Mouse (Mus musculus) midbrain, embryonic 11.5 days (tissue): ENCODE results near the gene Rabggta. TPM values are rescaled to one million over a fixed set of nuclear protein-coding genes. Genes with fewer than 3 reads are reported as not detected.

Experiments
- ATAC-seq: fragments of 200-750 bp; cut with Nextera tagmentation; 2 replicates; pipeline ENCODE4 v1.8.0; 2017; ENCODE audit warnings: moderate TSS enrichment, moderate library complexity; ENCODE audit not compliant: low FRiP score
- DNase-seq: peaks from one replicate; pipeline ENCODE4 v3.0.0; 2015; ENCODE audit warnings: low spot score; ENCODE audit errors: missing footprints
- H3K27ac ChIP-seq: fragments of 300-500 bp; sonication (generic); 2 replicates; pipeline ENCODE4 v1.5.1; 2014; ENCODE audit warnings: low read depth, low read length
- H3K27me3 ChIP-seq: fragments of 300-500 bp; sonication (generic); 2 replicates; pipeline ENCODE4 v1.6.1; 2014; ENCODE audit warnings: mild to moderate bottlenecking, low read length, moderate library complexity, mixed read lengths; ENCODE audit not compliant: control insufficient read depth, insufficient read depth
- H3K36me3 ChIP-seq: fragments of 300-500 bp; sonication (generic); 2 replicates; pipeline ENCODE4 v1.6.1; 2014; ENCODE audit warnings: mild to moderate bottlenecking, low read length, moderate library complexity, mixed read lengths; ENCODE audit not compliant: control insufficient read depth, insufficient read depth
- H3K4me1 ChIP-seq: fragments of 300-500 bp; sonication (generic); 2 replicates; pipeline ENCODE4 v1.6.1; 2014; ENCODE audit warnings: low read length; ENCODE audit not compliant: control insufficient read depth, insufficient read depth
- H3K4me2 ChIP-seq: fragments of 300-500 bp; sonication (generic); 2 replicates; pipeline ENCODE4 v1.6.1; 2014; ENCODE audit warnings: mild to moderate bottlenecking, moderate library complexity
- H3K4me3 ChIP-seq: fragments of 300-500 bp; sonication (generic); 2 replicates; pipeline ENCODE4 v1.5.1; 2014; ENCODE audit warnings: low read depth, low read length
- H3K9ac ChIP-seq: fragments of 300-500 bp; sonication (generic); 2 replicates; pipeline ENCODE4 v1.6.1; 2014; ENCODE audit warnings: low read length
- H3K9me3 ChIP-seq: fragments of 300-500 bp; sonication (generic); 2 replicates; pipeline ENCODE4 v1.6.1; 2016; ENCODE audit warnings: low read length; ENCODE audit not compliant: control insufficient read depth
- WGBS: fragments of 180-500 bp; shearing (Covaris S2); extraction: QIAGEN DNeasy Blood & Tissue Kit; methylation state at CpG from one replicate; pipeline ENCODE4 v1.1.7; 2014; 5-methylcytosine and 5-hydroxymethylcytosine counted together
- polyA plus RNA-seq: library from polyadenylated mRNA; unstranded; fragments of >200 nt; fragmentation: Nextera tagmentation; extraction: Ambion mirVana; gene quantifications from 2 replicates; pipeline ENCODE4 v1.2.1, GENCODE M21; 2014

Rabggta gene
- polyA plus RNA-seq, 1 experiment from 2014 or later = 22.0 TPM

DNA sequence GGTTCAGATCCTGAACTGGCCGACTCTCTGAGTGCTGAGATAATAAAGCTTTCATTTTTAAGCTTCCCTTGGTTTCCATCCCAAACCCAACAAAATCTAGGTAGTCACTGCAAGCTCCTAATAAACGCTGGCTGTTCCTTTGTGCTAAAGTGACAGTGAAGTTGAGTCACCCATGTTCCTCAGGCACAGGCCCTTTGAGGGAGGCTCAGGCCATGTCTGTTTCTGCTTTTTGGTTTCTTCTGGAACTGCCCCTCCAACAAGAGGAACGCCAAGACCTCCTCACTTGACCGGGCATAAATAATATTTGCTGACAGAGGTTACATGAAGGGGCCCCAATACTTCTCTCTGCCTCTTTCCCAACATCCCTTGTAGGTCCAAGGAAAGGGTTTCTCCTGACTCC, 13.7 kb upstream of the Rabggta start:
- Histone ChIP-seq H3K9ac (no peak overlapping the region), H3K36me3 (no peaks in the 10 kb centered on the region), H3K4me2 (no peak overlapping the region), H3K4me3 (no peak overlapping the region), H3K27ac (no peak overlapping the region), H3K27me3 (no peaks in the 10 kb centered on the region), H3K9me3 (no peaks in the 10 kb centered on the region), H3K4me1 (no peaks in the 10 kb centered on the region)
- DNase-seq (no peak), ATAC-seq (no peak)
- WGBS = 78% methylated on average over 4 of the region's 4 CpGs

DNA sequence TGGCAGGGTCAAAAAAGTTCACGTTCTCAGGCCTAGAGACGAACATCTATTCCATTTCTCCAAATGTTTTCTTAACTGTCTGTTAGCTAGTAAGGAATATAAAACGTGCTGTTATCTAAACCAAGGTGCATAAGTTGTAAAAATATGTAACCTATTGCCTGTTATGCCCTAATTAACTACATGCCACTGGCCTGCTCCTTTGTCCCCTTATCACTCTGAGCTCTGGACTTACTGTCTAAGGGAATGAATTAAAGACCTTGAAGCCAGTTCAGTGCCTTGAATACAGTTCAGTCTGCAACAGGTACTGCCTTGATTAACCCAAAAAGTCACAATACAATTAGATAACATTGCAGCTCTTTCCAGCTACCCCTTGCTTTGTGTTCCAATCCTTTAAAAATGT, 13.3 kb upstream of the Rabggta start:
- Histone ChIP-seq H3K4me2 (no peak overlapping the region), H3K27ac (no peak overlapping the region), H3K27me3 (no peaks in the 10 kb centered on the region), H3K4me3 (no peak overlapping the region), H3K9ac (no peak overlapping the region), H3K9me3 (no peaks in the 10 kb centered on the region), H3K4me1 (no peaks in the 10 kb centered on the region), H3K36me3 (no peaks in the 10 kb centered on the region)
- no peak for DNase-seq
- ATAC-seq = no peak
- WGBS = 73% methylated on average over 3 of the region's 3 CpGs

- H3K27me3 ChIP-seq = no peaks in the 10 kb centered on the region
- no peaks in the 10 kb centered on the region for H3K9me3 ChIP-seq
- no peak overlapping the region for H3K9ac ChIP-seq
- no peak overlapping the region for H3K4me2 ChIP-seq
- DNase-seq = no peak
- no peak overlapping the region for H3K27ac ChIP-seq
- no peak for ATAC-seq
- WGBS = 80% methylated on average over 7 of the region's 7 CpGs
- no peaks in the 10 kb centered on the region for H3K36me3 ChIP-seq
- no peak overlapping the region for H3K4me3 ChIP-seq
- no peaks in the 10 kb centered on the region for H3K4me1 ChIP-seq
Observed at GRCm38 (mm10) chr14:55734869-55735268, 12.8 kb upstream of the Rabggta start.

- Histone ChIP-seq H3K4me1 (no peaks in the 10 kb centered on the region), H3K27ac (no peak overlapping the region), H3K9ac (no peak overlapping the region), H3K4me3 (no peak overlapping the region), H3K27me3 (no peaks in the 10 kb centered on the region), H3K9me3 (no peaks in the 10 kb centered on the region), H3K4me2 (no peak overlapping the region), H3K36me3 (no peaks in the 10 kb centered on the region)
- ATAC-seq = no peak
- no peak for DNase-seq
- WGBS = 84% methylated on average over 10 of the region's 10 CpGs
Observed at GRCm38 (mm10) chr14:55733889-55734288, 11.8 kb upstream of the Rabggta start.

DNA sequence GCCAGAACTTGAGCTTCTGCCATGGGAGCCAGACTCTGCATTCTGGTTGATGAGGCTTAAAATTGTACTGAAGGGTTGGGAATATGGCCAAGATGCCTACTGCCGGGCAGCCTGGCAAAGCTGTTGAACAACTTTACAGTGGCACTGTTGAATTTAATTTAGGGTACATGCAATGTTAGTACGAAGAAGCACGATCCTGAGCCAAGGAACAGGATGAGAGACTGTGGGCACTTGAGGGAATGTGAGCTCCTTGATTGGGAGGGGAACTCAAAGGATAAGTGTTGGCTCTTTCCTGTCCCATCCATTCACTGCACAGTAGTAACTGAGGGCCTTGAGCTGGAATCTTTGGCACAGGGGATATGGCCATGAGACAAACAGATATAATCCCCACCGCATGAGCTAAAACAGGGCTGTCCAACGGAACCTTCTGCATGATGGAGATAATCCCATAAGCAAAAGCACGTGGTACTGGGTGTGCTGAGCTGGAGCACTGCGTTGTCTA, 8.5 kb upstream of the Rabggta start:
- H3K4me1 ChIP-seq = no peaks in the 10 kb centered on the region
- WGBS = 90% methylated on average over 7 of the region's 7 CpGs
- no peak overlapping the region for H3K4me3 ChIP-seq
- no peak overlapping the region for H3K27ac ChIP-seq
- no peaks in the 10 kb centered on the region for H3K27me3 ChIP-seq
- DNase-seq = no peak
- no peak overlapping the region for H3K4me2 ChIP-seq
- H3K36me3 ChIP-seq = no peaks in the 10 kb centered on the region
- no peaks in the 10 kb centered on the region for H3K9me3 ChIP-seq
- ATAC-seq = no peak
- no peak overlapping the region for H3K9ac ChIP-seq

DNA sequence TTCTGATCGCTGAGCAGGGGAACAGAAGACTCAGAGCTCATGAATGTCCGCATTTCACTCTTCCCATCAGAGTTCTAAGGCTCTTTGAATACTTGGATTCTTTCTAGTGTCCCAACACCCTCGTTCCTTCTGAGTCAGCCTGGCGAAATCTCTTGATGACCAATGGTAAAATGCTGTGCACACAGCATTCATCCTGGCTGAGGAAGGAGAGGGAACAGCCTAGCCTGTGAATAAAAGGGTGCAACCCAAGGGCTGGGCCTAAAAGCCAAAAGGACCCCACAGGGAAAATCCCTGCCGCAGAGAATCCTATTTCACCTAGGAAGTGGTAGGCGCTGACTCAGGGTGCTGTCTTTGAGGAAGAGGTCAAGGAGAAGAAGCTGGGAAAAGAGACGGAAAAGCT, 8.1 kb upstream of the Rabggta start:
- Histone ChIP-seq H3K27me3 (no peaks in the 10 kb centered on the region), H3K4me1 (no peaks in the 10 kb centered on the region), H3K36me3 (no peaks in the 10 kb centered on the region), H3K9me3 (no peaks in the 10 kb centered on the region), H3K4me2 (no peak overlapping the region), H3K4me3 (no peak overlapping the region), H3K27ac (no peak overlapping the region), H3K9ac (no peak overlapping the region)
- no peak for ATAC-seq
- 77% methylated on average over 7 of the region's 7 CpGs for WGBS
- DNase-seq = no peak

DNA sequence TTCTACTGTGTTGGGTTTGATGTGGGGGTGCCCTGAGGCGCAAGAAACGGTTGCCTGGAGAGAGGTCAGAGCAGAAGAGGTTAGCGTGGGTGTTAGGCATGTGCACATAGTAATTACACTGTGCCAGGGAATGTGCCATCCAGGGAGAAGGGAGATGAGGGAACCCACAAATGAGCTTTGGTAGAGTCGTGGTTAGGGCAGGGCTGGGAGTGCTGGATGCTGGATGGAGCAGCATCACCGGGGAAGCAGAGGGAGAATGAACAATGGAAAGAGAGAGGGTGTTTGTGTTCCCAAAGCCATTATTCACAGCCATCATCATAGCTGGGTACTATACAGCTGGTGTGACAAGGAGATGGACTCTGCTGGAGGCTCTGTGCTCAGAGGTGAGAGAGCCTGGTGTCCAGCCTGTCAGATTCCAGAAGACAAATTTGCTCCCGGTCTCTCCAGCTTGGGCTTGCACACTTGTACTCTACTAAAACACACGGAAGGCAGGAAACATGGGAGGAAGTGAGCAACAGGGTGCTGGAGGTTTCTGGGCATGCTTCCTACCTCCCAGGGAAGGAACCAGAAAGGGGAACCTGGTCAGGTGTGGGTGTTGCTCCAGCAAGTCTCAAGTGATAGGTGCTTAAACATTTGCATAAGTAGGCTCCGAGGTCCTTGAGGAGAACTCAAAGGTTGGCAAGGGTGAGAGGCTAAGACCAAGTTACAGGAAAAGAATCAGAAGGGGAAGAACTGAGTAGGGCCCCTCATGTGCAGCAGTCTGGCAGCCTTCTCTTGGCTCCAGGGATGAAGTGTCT, 6.0 kb upstream of the Rabggta start:
- no peak overlapping the region for H3K4me3 ChIP-seq
- 80% methylated on average over 8 of the region's 8 CpGs for WGBS
- ATAC-seq = no peak
- H3K36me3 ChIP-seq = no peaks in the 10 kb centered on the region
- no peak overlapping the region for H3K4me2 ChIP-seq
- H3K27ac ChIP-seq = no peak overlapping the region
- H3K4me1 ChIP-seq = no peaks in the 10 kb centered on the region
- no peaks in the 10 kb centered on the region for H3K27me3 ChIP-seq
- H3K9me3 ChIP-seq = no peaks in the 10 kb centered on the region
- DNase-seq = no peak
- no peak overlapping the region for H3K9ac ChIP-seq

DNA sequence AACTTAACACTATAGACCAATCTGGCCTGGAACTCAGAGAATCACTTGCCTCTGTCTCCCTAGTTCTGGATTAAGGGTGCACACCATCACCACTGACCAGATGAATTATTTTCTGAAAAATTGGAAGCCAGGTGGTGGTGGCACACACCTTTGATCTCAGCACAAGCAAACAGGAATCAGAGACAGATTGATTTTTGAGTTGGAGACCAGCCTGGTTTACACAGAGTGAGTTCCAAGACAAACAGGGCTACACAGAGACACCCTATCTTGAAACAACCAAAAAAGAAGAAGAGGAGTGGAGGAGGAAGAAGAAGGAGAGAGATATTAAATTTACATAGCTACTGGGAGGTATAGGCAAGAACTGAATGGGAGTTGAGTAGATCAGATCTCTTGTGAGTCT, 4.2 kb upstream of the Rabggta start:
- Histone ChIP-seq H3K9ac (no peak overlapping the region), H3K27me3 (no peaks in the 10 kb centered on the region), H3K4me1 (0 out of 2 replicates have a peak, but pooled peaks cover 2% of the 10 kb centered on the region), H3K4me3 (no peak overlapping the region), H3K36me3 (no peaks in the 10 kb centered on the region), H3K4me2 (no peak overlapping the region), H3K9me3 (no peaks in the 10 kb centered on the region), H3K27ac (no peak overlapping the region)
- DNase-seq (no peak), ATAC-seq (no peak)

- no peak for ATAC-seq
Observed at GRCm38 (mm10) chr14:55724411-55724871, 2.4 kb upstream of the Rabggta start.

More at GRCm38 (mm10) chr14:55724411-55724871, 2.4 kb upstream of the Rabggta start:
- H3K27me3 ChIP-seq = no peaks in the 10 kb centered on the region
- no peak overlapping the region for H3K9ac ChIP-seq
- WGBS = 74% methylated on average over 8 of the region's 8 CpGs
- H3K27ac ChIP-seq = no peak overlapping the region
- H3K9me3 ChIP-seq = no peaks in the 10 kb centered on the region
- H3K4me1 ChIP-seq = 0 out of 2 replicates have a peak, but pooled peaks cover 3% of the 10 kb centered on the region
- H3K4me3 ChIP-seq = no peak overlapping the region
- H3K36me3 ChIP-seq = no peaks in the 10 kb centered on the region
- DNase-seq = no peak
- no peak overlapping the region for H3K4me2 ChIP-seq
